Mouse (Mus musculus): ENCODE measurements around the gene Zbtb38. TPM values are rescaled to one million over a fixed set of nuclear protein-coding genes. Genes with fewer than 3 reads are reported as not detected.
A peak's percentile ranks its signal among the peaks of the same experiment; 100 is the strongest.

Gene Zbtb38
- polyA plus RNA-seq, 1 experiment = 5.9 TPM

GRCm38 (mm10) chr9:96696141-96696561, 56.5 kb downstream of the Zbtb38 start:
- peak overlapping the region; percentile 20; the same call in 1 of the 2 replicates for H3K4me3 ChIP-seq (ENCODE audit: extremely low read depth, insufficient read depth, insufficient read length)
- H3K36me3 ChIP-seq (ENCODE audit: control insufficient read depth, insufficient read depth, low read length) = no peaks in the 10 kb centered on the region
- no peak for DNase-seq (ENCODE audit: low read depth in 1 of 2, low spot score in 2 of 2)
- H3K4me1 ChIP-seq (ENCODE audit: control insufficient read depth, insufficient read depth, insufficient read length) = no peaks in the 10 kb centered on the region
- H3K27ac ChIP-seq (ENCODE audit: insufficient read depth, low read length) = 0 out of 2 replicates have a peak overlapping the region, but pooled peaks have one; percentile 1
- 77% methylated on average over 12 of the region's 12 CpGs for WGBS
- TF ChIP-seq POLR2A (IDR thresholded peaks at IDR 0.05; ENCODE audit: low read depth, low read length) (no peak), CTCF (IDR thresholded peaks at IDR 0.05; ENCODE audit: extremely low read depth, insufficient read depth, insufficient read length, insufficient replicate concordance) (no peak)
- H3K27me3 ChIP-seq (ENCODE audit: control insufficient read depth, insufficient read depth, low read length) = no peaks in the 10 kb centered on the region

- WGBS = 99% methylated on average over 4 of the region's 4 CpGs
Observed at GRCm38 (mm10) chr9:96690461-96690863, 62.2 kb downstream of the Zbtb38 start.

DNA sequence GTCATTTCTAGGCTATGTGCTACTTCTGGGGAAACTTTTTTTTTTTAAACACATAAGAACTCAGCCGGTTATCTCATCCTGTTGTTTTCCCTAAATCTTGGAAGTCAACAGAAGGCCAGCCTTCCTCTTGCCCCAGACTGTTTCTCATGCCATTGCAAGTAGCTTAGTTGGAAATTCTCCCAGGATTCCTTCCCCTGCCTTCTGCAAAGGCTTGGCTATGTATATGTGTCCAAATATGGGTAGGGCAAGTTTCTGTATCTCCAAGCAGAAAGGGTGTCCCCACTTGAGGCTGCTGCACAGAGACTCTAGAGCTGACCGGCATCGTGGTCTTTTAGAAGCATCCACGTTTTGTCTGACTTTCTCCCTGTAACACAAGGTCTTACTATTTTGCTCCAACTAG, 63.6 kb downstream of the Zbtb38 start:
- Histone ChIP-seq H3K27me3 (ENCODE audit: control insufficient read depth, insufficient read depth, low read length) (no peaks in the 10 kb centered on the region), H3K36me3 (ENCODE audit: control insufficient read depth, insufficient read depth, low read length) (peaks cover 24% of the 10 kb centered on the region), H3K4me1 (ENCODE audit: control insufficient read depth, insufficient read depth, insufficient read length) (no peaks in the 10 kb centered on the region), H3K4me3 (ENCODE audit: extremely low read depth, insufficient read depth, insufficient read length) (no peak overlapping the region), H3K27ac (ENCODE audit: insufficient read depth, low read length) (no peak overlapping the region)
- WGBS = 91% methylated on average over 4 of the region's 4 CpGs
- no peak for TF ChIP-seq POLR2A (IDR thresholded peaks at IDR 0.05; ENCODE audit: low read depth, low read length)
- no peak for TF ChIP-seq CTCF (IDR thresholded peaks at IDR 0.05; ENCODE audit: extremely low read depth, insufficient read depth, insufficient read length, insufficient replicate concordance)
- no peak for DNase-seq (ENCODE audit: low read depth in 1 of 2, low spot score in 2 of 2)

More at GRCm38 (mm10) chr9:96690461-96690863, 62.2 kb downstream of the Zbtb38 start:
- DNase-seq (ENCODE audit: low read depth in 1 of 2, low spot score in 2 of 2) = no peak
- peaks cover 23% of the 10 kb centered on the region for H3K36me3 ChIP-seq (ENCODE audit: control insufficient read depth, insufficient read depth, low read length)
- no peak overlapping the region for H3K4me3 ChIP-seq (ENCODE audit: extremely low read depth, insufficient read depth, insufficient read length)
- TF ChIP-seq POLR2A (IDR thresholded peaks at IDR 0.05; ENCODE audit: low read depth, low read length) = no peak
- no peak for TF ChIP-seq CTCF (IDR thresholded peaks at IDR 0.05; ENCODE audit: extremely low read depth, insufficient read depth, insufficient read length, insufficient replicate concordance)
- no peaks in the 10 kb centered on the region for H3K27me3 ChIP-seq (ENCODE audit: control insufficient read depth, insufficient read depth, low read length)
- no peaks in the 10 kb centered on the region for H3K4me1 ChIP-seq (ENCODE audit: control insufficient read depth, insufficient read depth, insufficient read length)
- no peak overlapping the region for H3K27ac ChIP-seq (ENCODE audit: insufficient read depth, low read length)

DNA sequence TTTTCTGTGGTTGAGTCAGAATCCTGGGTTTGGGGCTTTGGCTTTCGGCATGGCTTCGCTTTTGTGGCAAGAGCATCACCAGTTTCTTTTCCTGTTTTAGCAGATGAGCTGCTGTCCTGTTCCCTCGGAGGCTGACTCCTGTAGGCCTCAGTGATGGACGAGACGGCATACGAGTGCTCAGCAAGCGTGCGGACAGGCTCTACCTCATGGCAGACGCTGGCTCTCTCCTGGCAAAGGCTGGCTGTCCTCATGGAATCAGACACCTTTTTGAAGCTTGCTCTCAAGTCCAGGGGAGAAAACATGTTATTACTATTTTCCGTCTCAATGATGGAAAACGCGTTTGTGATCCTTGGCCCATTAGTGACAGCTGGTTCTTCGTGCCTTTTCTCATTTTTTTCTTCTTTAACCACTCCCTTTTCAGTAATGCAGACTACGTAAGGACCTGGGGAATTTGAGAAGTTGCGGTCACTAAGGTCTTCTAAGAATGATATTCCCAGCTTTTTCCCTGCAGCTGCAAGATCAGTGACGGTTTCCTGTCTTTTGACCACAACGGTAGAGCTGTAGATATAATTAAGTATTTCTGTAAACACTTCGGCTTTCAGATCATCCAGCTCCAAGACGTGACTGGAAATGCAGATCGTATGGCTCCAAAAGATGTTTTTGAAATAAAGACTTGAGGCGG, 64.3 kb downstream of the Zbtb38 start:
- WGBS = 91% methylated on average over 21 of the region's 21 CpGs
- no peak for DNase-seq (ENCODE audit: low read depth in 1 of 2, low spot score in 2 of 2)
- Histone ChIP-seq H3K4me3 (ENCODE audit: extremely low read depth, insufficient read depth, insufficient read length) (no peak overlapping the region), H3K27me3 (ENCODE audit: control insufficient read depth, insufficient read depth, low read length) (no peaks in the 10 kb centered on the region), H3K4me1 (ENCODE audit: control insufficient read depth, insufficient read depth, insufficient read length) (no peaks in the 10 kb centered on the region), H3K36me3 (ENCODE audit: control insufficient read depth, insufficient read depth, low read length) (peaks cover 26% of the 10 kb centered on the region), H3K27ac (ENCODE audit: insufficient read depth, low read length) (no peak overlapping the region)
- no peak for TF ChIP-seq CTCF (IDR thresholded peaks at IDR 0.05; ENCODE audit: extremely low read depth, insufficient read depth, insufficient read length, insufficient replicate concordance)
- no peak for TF ChIP-seq POLR2A (IDR thresholded peaks at IDR 0.05; ENCODE audit: low read depth, low read length)

DNA sequence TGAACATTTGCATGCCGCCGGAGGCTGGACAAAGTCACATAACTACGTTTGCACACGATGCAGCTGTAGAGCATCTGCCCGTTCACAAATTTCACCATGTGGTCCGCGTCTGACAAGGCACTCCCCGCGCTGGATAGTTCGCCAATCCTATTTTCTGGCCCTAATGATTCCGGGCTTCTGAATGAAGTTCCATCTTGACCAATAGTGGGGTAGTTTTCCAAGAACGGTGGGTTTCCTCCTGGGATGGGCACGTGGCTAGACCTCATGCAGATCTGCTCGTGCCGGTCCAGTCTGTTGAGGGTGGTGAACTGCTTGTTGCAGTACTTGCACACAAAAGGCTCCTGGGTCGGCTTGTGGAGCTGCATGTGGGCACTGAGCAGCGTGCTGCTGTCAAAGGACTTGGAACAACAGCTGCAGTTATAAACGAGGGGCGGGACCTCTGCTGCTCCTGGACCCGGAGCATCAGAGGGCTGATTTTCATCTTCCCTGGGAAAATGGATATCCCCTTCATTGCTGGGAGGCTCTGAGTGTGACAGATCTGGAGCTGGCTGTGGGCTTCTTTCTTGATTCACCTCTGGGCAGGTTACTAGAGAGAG, 64.9 kb downstream of the Zbtb38 start:
- DNase-seq (ENCODE audit: low read depth in 1 of 2, low spot score in 2 of 2) = no peak
- WGBS = 96% methylated on average over 20 of the region's 20 CpGs
- H3K27ac ChIP-seq (ENCODE audit: insufficient read depth, low read length) = no peak overlapping the region
- peaks cover 26% of the 10 kb centered on the region for H3K36me3 ChIP-seq (ENCODE audit: control insufficient read depth, insufficient read depth, low read length)
- no peaks in the 10 kb centered on the region for H3K4me1 ChIP-seq (ENCODE audit: control insufficient read depth, insufficient read depth, insufficient read length)
- H3K4me3 ChIP-seq (ENCODE audit: extremely low read depth, insufficient read depth, insufficient read length) = no peak overlapping the region
- H3K27me3 ChIP-seq (ENCODE audit: control insufficient read depth, insufficient read depth, low read length) = no peaks in the 10 kb centered on the region
- TF ChIP-seq POLR2A (IDR thresholded peaks at IDR 0.05; ENCODE audit: low read depth, low read length) (no peak), CTCF (IDR thresholded peaks at IDR 0.05; ENCODE audit: extremely low read depth, insufficient read depth, insufficient read length, insufficient replicate concordance) (no peak)

DNA sequence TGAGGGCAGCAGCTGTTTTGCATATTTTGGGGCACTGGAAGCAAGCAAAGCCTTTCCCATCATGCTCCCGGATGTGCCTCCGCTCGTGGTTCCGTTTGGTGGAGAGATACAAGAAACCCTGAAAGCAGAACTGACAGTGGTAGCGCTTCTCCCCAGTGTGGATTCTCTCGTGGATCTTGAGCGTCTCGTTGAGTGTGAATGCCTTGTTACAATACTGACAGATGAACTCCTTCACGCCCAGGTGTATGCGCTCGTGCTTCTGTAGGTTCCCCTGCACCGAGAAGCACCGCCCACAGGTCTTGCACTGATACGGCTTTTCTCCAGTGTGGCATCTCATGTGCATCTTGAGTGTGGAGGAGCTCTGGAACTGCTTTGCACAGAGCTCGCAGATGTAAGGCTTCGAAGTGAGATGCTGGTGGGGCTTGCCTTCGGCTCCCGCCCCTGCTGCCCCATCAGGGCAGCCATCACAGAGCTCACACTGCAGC, 67.0 kb downstream of the Zbtb38 start:
- Histone ChIP-seq H3K27me3 (ENCODE audit: control insufficient read depth, insufficient read depth, low read length) (no peaks in the 10 kb centered on the region), H3K4me1 (ENCODE audit: control insufficient read depth, insufficient read depth, insufficient read length) (no peaks in the 10 kb centered on the region), H3K4me3 (ENCODE audit: extremely low read depth, insufficient read depth, insufficient read length) (no peak overlapping the region), H3K36me3 (ENCODE audit: control insufficient read depth, insufficient read depth, low read length) (peaks cover 26% of the 10 kb centered on the region), H3K27ac (ENCODE audit: insufficient read depth, low read length) (no peak overlapping the region)
- TF ChIP-seq CTCF (IDR thresholded peaks at IDR 0.05; ENCODE audit: extremely low read depth, insufficient read depth, insufficient read length, insufficient replicate concordance) (no peak), POLR2A (IDR thresholded peaks at IDR 0.05; ENCODE audit: low read depth, low read length) (no peak)
- DNase-seq (ENCODE audit: low read depth in 1 of 2, low spot score in 2 of 2) = no peak
- 94% methylated on average over 18 of the region's 18 CpGs for WGBS

Measured in spleen, adult 2 months (tissue).